Mouse (Mus musculus) left cerebral cortex, adult 2 months (tissue): ENCODE results near the gene Hist4h4. TPM values are rescaled to one million over a fixed set of nuclear protein-coding genes. Genes with fewer than 3 reads are reported as not detected.
A peak's percentile ranks its signal among the peaks of the same experiment; 100 is the strongest.

ENCODE experiments used
- DNase-seq, 2 experiments: peaks; one replicate each; pipeline ENCODE4 v3.0.0; 2021 to 2022; ENCODE audit warnings: low spot score in 2 of 2, mixed read lengths in 1 of 2; ENCODE audit errors: extremely low spot score in 1 of 2
- H3K27ac ChIP-seq: fragments of 200-600 bp; 2 replicates; pipeline ENCODE4 v1.8.1; 2022
- H3K4me3 ChIP-seq: fragments of 200-600 bp; 2 replicates; pipeline ENCODE4 v1.8.1; 2022
- CTCF ChIP-seq: fragments of 200-600 bp; IDR thresholded peaks from 2 replicates; pipeline ENCODE4 v1.8.1; 2022; ENCODE audit warnings: antibody characterized with exemption, mild to moderate bottlenecking, moderate library complexity
- intact Hi-C: fragments of 180-260 bp; cut with DNase I; formaldehyde crosslinking; loops from one replicate; pipeline ENCODE4 v1.15.1; 2025
- total RNA-seq, 2 experiments: library from RNA; stranded (reverse); gene quantifications; 2 replicates each; pipeline ENCODE4 v1.2.3; 2021

Gene Hist4h4
- total RNA-seq, 2 experiments from 2014 or later, result 8.2 to 10.4 TPM

DNA sequence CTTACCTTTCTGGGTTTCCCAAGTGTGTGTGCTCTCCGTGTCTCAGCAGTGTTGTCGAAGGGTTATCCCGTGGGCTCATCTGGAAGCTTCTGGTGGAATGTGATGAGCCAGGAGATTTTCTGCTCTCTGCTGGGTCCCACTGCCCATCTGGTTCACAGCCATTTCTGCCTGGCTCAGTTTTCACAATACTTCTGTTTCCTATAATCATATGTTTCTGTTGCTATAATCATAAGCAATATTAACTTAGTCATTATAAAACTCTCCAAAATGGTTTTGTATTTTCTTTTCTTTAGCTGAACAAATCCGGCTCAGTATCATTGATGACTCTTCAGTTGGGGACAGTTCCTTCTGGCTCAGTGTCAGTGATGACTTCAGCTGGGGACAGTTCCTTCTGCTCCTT lies 31.1 kb upstream of the Hist4h4 start, which contains the start of gene Smco3:
Smco3 (minus strand) TSS at position 101 of the 400 bp plus-strand sequence.
- TF ChIP-seq CTCF, result no peak
- DNase-seq, result no peak
- Histone ChIP-seq H3K4me3 (peak within 1 kb of the TSS; percentile 28), H3K27ac (peak within 1 kb of the TSS; percentile 55; the same call in 1 of the 2 replicates)
- intact Hi-C loops, result loop anchor here (2.0 kb wide), 1 partner anchor 17 kb away; no protein-coding TSS in a partner anchor

DNA sequence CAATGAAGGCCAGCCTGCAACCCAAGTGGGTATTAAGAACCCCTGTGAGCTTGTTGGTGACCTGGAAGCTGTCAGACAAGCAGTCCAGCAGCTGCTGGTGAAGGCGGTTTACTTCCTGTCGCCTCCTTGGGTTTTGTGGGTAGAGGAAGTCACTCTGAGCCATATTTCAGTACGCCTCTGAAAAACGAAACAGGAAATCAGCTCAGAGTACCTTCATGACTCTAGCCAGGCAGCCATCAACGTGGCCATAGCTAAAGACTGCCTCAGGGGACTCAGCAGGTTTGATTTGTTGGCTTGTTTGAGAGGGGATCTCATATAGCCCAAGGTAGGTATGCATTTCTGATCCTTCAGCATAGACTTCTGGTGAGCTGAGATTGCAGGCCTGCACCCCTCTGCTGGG lies 27.5 kb upstream of the Hist4h4 start:
- intact Hi-C loops, result no loop called here
- H3K4me3 ChIP-seq, result no peak overlapping the region
- TF ChIP-seq CTCF, result no peak
- DNase-seq, result no peak
- no peak overlapping the region for H3K27ac ChIP-seq

DNA sequence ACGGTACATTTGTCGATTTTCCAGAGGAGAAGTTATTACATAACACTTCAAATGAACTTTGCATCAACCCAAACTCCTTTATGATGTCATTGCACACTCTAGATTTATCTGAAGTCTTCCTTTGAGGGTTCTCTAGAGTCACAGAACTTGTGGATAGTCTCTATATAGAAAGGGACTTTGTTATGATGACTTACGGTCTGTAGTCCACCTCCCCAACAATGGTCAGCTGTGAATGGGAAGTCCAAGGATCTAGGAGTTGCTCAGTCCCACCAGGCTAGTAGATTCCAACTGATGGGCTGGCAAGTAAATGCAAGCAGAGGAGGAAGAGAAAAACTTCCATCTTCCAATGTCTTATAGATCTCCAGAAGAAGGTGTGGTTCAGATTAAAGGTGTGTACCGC lies 24.5 kb upstream of the Hist4h4 start:
- peak overlapping the region; percentile 45 for H3K4me3 ChIP-seq
- no peak for DNase-seq
- intact Hi-C loops, result loop anchor here (1.0 to 10.0 kb wide), 2 partner anchors 20 to 1814 kb away; partner anchors contain the start of genes Ddx47 and H2afj
- peak overlapping the region; percentile 98 for H3K27ac ChIP-seq
- no peak for TF ChIP-seq CTCF

DNA sequence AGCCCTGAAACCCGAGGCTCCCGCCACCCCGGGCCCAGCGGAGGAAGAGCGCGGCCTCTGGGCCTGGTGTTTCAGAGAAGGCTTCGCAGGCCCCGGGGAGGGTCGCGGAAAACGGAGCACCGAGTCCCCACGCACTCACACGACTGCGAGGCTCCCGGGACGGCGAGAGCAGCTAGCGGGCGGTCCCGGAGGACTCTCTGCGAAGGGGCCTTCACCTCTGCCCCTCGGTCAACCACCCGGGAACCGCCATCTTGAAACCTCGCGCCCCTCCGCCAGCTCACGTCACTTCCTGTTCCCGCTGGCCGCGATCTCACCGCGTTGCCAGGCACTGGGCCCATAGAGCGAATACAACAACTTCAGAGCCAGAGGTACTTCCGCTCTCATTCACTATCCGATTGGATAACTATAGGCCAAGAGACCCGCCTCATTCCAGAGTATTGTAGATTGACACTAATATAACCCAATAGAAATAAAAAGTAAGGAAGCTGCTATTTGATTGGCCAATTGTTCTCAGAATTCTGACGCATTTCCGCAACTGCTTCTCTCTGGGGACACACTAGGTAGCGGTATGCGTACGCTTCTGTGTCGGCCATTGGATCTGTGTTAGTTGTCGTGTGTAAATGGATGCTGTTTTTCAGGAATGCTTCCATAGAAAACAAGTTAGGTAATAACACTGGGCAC lies 23.8 kb upstream of the Hist4h4 start, which contains the start of gene Wbp11:
Wbp11 (minus strand) TSS at position 353 of the 681 bp plus-strand sequence.
- peak within 1 kb of the TSS; percentile 98 for H3K27ac ChIP-seq
- peak; percentile 95 for DNase-seq
- intact Hi-C loops, result loop anchor here (1.0 to 10.0 kb wide), 3 partner anchors 20 to 1813 kb away; partner anchors contain the start of genes Ddx47, H2afj and Hist4h4
- peak within 1 kb of the TSS; percentile 79 for H3K4me3 ChIP-seq
- peak; percentile 14 for TF ChIP-seq CTCF

DNA sequence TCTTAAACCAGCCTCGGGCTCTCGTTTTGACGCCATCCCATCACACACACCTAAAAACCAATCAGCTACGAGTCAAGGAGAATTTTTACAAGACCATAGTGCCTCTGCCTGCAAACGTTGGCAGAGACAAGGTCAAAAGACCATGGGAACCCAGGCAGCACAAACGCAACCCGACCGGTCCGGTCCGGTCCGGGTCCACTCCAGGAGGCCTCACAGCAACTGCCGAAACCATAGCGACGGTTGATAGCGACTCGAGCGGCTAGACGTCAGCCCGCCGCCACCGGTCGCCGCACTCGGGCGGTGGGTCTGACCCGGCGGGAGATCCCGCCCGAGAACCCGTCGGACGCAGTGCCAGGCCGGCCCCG lies 23.3 kb upstream of the Hist4h4 start, which contains the start of gene BC049715:
BC049715 (plus strand) TSS at position 111 of the 365 bp plus-strand sequence.
- intact Hi-C loops, result loop anchor here (1.0 to 10.0 kb wide), 2 partner anchors 23 to 1813 kb away; partner anchors contain the start of genes Ddx47 and Hist4h4
- Histone ChIP-seq H3K27ac (peak within 1 kb of the TSS; percentile 98), H3K4me3 (peak within 1 kb of the TSS; percentile 79)
- no peak for DNase-seq
- TF ChIP-seq CTCF, result no peak

DNA sequence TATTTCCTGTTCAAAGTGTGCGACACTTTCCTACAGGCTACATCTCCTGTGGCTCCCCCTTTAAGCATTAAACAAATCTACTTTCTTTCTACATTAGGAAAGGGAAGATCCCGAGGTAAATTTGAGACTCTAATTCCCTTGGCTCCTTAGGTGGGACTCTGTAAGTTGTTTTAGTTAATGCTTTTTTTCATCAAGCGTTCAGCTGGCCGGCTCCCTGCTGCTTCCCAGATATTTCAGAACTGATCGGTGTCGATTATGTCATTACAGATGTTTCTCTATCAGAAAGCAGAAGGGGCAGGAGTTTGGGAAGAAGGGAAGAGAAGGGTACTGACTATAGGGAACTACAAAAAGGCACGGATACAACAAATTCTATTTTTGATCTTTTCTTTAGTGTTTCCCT lies 22.9 kb upstream of the Hist4h4 start:
- TF ChIP-seq CTCF, result no peak
- no peak for DNase-seq
- peak overlapping the region; percentile 79 for H3K4me3 ChIP-seq
- H3K27ac ChIP-seq, result peak overlapping the region; percentile 95; the same call in 1 of the 2 replicates
- intact Hi-C loops, result loop anchor here (1.0 to 10.0 kb wide), 2 partner anchors 23 to 1812 kb away; partner anchors contain the start of genes Ddx47 and Hist4h4

DNA sequence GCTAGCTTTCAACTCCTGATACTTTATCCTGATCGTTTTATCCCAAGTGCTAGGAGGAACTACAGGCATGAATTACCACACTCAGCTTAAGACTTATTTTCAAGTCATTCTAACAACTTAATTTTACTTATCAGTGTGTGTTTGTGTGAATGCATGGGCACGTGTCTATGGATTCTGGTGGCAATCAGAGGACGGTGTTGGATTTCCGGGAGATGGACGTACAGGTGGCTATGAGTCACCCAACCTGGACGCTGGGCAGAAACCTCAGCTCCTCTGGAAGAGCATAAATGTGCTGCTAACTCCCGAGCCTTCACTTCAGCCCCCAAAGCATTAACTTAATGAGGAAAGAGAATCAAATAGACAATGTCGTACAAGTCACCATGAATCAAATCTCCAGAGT lies 20.8 kb upstream of the Hist4h4 start:
- no peak for TF ChIP-seq CTCF
- DNase-seq, result no peak
- intact Hi-C loops, result loop anchor here (10.0 kb wide), 1 partner anchor 1810 kb away; the partner anchor contains the start of gene Ddx47
- Histone ChIP-seq H3K27ac (no peak overlapping the region), H3K4me3 (no peak overlapping the region)

DNA sequence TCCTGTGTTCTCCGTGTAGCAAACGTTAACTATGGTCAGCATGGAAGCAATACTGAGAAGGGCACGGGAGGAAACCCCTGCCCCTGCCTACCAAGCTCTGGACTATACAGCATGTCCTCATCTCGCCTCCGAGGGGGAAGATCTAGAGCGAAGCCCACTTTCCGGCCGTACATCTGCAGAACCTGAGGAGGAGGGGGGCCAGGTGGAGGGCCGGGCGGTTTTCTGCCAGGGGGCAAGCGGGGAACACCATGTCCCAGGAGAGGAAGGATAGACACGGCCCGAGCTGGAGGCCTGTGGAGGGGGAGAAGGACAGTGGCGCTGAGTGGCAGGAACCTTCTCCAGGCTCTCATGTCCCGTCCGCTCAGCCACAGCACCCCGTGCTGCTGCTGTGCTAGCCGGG lies 16.9 kb upstream of the Hist4h4 start:
- DNase-seq, result no peak
- Histone ChIP-seq H3K27ac (no peak overlapping the region), H3K4me3 (no peak overlapping the region)
- intact Hi-C loops, result loop anchor here (10.0 kb wide), 1 partner anchor 1806 kb away; the partner anchor contains the start of gene Ddx47
- TF ChIP-seq CTCF, result no peak

DNA sequence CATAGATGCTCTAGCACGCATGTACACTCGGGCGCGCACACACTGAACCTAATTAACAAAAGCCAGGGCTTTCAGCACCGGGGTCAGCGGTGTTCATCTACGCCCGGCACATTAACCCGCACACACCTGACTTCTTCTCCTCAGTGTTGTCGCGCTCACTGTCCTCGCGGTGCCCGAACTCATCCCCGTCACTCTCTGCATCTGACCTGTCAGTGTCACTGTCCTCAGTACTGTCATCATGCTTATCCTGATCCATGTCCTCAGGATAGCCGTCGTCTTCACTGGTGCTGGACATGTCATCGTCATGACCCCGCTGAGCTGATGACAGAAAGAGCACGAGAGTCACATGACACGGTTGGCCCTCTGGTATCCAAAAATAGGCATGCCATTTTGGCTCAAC lies 16.2 kb upstream of the Hist4h4 start:
- Histone ChIP-seq H3K4me3 (no peak overlapping the region), H3K27ac (no peak overlapping the region)
- TF ChIP-seq CTCF, result no peak
- intact Hi-C loops, result loop anchor here (10.0 kb wide), 1 partner anchor 1806 kb away; the partner anchor contains the start of gene Ddx47
- no peak for DNase-seq

DNA sequence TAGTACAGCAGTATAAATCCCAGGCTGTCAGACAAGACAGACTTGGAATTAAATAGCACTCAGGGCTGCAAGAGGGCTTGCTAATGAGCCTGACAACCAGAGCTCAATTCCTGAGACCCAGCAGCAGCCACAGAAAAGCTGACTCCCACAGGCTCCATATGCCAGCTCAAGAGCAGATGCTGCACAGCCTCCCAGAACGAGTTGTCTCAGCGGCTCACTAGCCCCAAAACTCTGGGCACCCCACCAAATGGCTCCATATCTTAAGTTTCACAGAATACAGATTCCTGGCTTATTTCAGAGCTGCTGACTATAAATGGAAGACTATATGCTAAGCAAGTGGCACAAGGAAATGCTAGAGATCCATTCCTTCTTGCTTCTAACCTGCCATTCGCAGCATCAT lies 13.3 kb upstream of the Hist4h4 start:
- no peak for TF ChIP-seq CTCF
- Histone ChIP-seq H3K27ac (peak overlapping the region; percentile 88), H3K4me3 (no peak overlapping the region)
- DNase-seq, result peak; percentile 67 to 79
- intact Hi-C loops, result no loop called here

DNA sequence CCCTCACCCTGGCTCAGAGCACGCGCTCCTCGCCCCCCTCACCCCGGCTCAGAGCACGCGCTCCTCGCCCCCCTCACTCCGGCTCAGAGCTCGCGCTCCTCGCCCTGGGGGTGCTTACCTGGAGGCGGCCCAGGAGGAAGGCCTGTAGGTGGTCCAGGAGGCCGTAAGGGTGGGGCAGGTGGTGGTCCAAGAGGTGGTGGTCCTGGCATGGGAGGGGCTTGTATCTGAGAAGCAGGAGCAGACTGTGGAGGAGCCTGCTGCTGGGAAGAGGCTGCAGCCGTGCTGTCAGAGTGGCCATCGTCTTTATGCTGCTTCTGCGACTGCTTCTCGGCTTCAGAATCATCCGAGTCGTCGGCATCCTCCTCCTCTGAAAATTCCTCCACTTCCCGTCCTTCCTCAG lies 12.6 kb upstream of the Hist4h4 start:
- peak overlapping the region; percentile 83 for H3K27ac ChIP-seq
- TF ChIP-seq CTCF, result no peak
- no peak for DNase-seq
- intact Hi-C loops, result no loop called here
- no peak overlapping the region for H3K4me3 ChIP-seq

DNA sequence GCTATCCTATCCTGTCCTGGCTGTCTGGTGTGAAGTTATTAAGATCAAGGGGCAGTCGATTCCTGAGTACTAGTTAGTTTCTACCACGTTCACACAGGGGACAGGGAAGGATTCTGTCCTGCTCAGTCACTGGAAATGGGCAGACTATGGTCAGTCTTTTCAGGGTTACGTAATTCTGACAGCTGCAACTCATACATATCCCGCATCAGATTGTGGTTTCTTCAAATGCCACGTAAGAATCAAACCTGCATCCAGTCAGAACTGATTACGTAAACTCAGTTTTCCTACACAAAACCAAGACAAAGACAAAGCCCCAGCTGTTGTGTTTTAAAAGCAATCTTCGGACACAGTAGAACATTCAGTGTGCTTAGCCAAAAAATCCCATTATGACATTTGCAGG lies 11.2 kb upstream of the Hist4h4 start:
- Histone ChIP-seq H3K27ac (peak overlapping the region; percentile 83; the same call in 1 of the 2 replicates), H3K4me3 (no peak overlapping the region)
- DNase-seq, result no peak
- intact Hi-C loops, result no loop called here
- TF ChIP-seq CTCF, result no peak
